Mouse (Mus musculus) bone marrow macrophage, adult 2 months (primary cell): Measurements from ENCODE around the gene Rab33a. TPM values are rescaled to one million over a fixed set of nuclear protein-coding genes. Genes with fewer than 3 reads are reported as not detected.

Experiments
- H3K27ac ChIP-seq: 2 replicates; pipeline ENCODE4 v1.5.1; 2012; ENCODE audit warnings: low read depth, low read length; ENCODE audit not compliant: insufficient read depth
- H3K4me1 ChIP-seq: 2 replicates; pipeline ENCODE4 v1.6.1; 2012; ENCODE audit warnings: low read length; ENCODE audit not compliant: control insufficient read depth, insufficient read depth
- H3K4me3 ChIP-seq: 2 replicates; pipeline ENCODE4 v1.5.1; 2012; ENCODE audit warnings: mild to moderate bottlenecking, low read length, moderate library complexity; ENCODE audit not compliant: insufficient read depth
- CTCF ChIP-seq: IDR thresholded peaks from 2 replicates; pipeline ENCODE4 v1.5.1; 2012; ENCODE audit warnings: low read depth, mild to moderate bottlenecking, low read length, moderate library complexity
- POLR2A ChIP-seq: IDR thresholded peaks from 2 replicates; pipeline ENCODE4 v1.6.1; 2012; ENCODE audit warnings: mild to moderate bottlenecking, low read depth, low read length, borderline replicate concordance
- polyA plus RNA-seq: library from polyadenylated mRNA; stranded (reverse); fragments of >200 nt; gene quantifications from 2 replicates; pipeline ENCODE4 v1.2.4, GENCODE M21; 2012; ENCODE audit not compliant: missing spikeins, insufficient read depth, insufficient read length

Rab33a gene
- polyA plus RNA-seq = not detected in 2 replicates

DNA sequence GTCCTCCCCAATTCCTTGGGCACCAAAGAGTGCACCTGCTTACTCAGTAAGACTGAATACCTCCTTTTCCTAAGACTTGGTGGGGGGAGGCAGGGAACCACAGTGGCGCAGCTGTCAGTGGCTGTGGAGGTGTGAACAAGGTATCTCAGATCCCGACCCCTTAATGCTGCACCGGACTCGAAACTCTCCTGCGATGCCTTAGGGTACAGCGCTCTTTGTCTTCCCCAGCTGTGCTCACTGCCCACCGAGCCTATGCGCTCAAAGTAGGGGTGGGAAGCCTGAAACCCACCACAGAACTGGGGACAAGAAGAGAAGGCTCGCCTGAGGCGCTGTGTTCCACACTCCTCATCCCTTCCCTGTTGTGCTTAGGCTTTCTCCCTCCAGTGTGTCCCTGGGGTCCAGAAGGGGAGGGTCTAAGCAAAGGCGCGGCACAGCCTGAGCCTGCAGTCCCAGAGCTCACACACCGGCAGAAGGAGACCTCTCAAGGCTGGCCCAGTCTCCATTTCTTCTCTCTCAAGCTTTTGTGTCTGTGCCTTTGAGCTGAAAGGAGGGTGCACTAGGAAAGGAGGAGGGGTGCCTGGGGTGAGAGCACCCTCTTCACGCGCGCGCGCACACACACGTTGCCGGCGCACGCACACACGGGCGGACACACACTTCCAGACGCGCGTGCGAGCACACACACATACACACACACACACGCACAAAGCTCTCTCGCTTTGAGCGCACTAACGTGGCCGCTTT, at the start of gene Rab33a:
TSS of gene Rab33a (plus strand) at position 478 of the 741 bp plus-strand sequence.
- TF ChIP-seq CTCF = no peak
- Histone ChIP-seq H3K27ac (no peak within 1 kb of the TSS), H3K4me3 (no peak within 1 kb of the TSS)

DNA sequence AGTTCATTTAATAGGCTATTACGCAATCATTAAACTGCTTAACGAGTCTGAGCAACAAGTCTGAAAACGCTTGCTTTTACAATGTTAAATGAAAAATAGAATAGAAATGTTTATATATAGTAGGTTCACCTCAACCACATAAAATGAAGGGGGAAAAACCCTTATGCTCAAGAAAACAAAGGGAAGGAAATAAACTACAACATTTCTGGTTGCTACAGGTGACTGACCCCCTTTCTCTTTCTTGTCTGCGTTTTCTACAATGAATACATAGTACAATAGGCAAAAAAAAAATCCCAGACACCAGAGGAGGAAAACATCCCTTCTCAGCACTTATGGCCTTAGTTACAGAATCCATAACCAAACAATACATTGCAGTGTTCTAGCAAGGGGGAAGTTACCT, 38.0 kb upstream of the Rab33a start:
- Histone ChIP-seq H3K4me1 (peaks cover 9% of the 10 kb centered on the region), H3K27ac (no peak overlapping the region), H3K4me3 (no peak overlapping the region)
- TF ChIP-seq CTCF (no peak), POLR2A (no peak)

More for the DNA sequence above, at the start of gene Rab33a:
- H3K4me1 ChIP-seq = peaks cover 32% of the 10 kb centered on the region

- H3K27ac ChIP-seq = no peak overlapping the region
- TF ChIP-seq POLR2A (no peak), CTCF (no peak)
- H3K4me1 ChIP-seq = peaks cover 9% of the 10 kb centered on the region
- no peak overlapping the region for H3K4me3 ChIP-seq
Measured at GRCm38 (mm10) chrX:48481687-48482086, 37.4 kb upstream of the Rab33a start.

DNA sequence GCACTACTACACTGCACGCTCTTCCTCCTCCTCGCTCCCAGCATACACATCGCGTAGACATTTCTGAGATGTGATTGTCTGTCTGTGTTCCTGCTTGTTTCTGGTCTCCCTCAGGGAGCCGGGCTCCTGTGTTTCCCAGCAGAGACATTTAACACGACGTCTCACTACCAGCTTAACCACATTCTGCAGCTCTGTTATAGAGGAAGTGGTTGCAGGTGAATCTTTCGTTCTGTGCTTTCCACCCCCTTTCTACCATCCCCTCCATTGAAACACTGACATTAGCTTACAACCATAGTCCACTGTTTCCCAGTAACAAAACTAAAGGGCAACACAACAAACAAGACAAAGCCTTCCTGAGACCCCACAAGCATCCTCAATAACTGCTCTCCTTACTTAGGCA, 25.3 kb upstream of the Rab33a start:
- TF ChIP-seq CTCF = no peak
- no peak for TF ChIP-seq POLR2A
- Histone ChIP-seq H3K4me1 (peaks cover 12% of the 10 kb centered on the region), H3K27ac (no peak overlapping the region), H3K4me3 (no peak overlapping the region)

- peak within 1 kb of the TSS; percentile 79 for H3K4me3 ChIP-seq
- TF ChIP-seq CTCF (no peak), POLR2A (no peak)
- peak within 1 kb of the TSS; percentile 35; the same call in 1 of the 2 replicates for H3K27ac ChIP-seq
- H3K4me1 ChIP-seq = peaks cover 4% of the 10 kb centered on the region; the same call in 1 of the 2 replicates
Measured at GRCm38 (mm10) chrX:48513166-48513807, 5.8 kb upstream of the Rab33a start, which contains the start of gene Aifm1. TSS of gene Aifm1 (minus strand) at chrX:48513563.

- 0 out of 2 replicates have a peak overlapping the region, but pooled peaks have one; percentile 15 for H3K27ac ChIP-seq
Measured at GRCm38 (mm10) chrX:48513824-48514223, 5.3 kb upstream of the Rab33a start.

DNA sequence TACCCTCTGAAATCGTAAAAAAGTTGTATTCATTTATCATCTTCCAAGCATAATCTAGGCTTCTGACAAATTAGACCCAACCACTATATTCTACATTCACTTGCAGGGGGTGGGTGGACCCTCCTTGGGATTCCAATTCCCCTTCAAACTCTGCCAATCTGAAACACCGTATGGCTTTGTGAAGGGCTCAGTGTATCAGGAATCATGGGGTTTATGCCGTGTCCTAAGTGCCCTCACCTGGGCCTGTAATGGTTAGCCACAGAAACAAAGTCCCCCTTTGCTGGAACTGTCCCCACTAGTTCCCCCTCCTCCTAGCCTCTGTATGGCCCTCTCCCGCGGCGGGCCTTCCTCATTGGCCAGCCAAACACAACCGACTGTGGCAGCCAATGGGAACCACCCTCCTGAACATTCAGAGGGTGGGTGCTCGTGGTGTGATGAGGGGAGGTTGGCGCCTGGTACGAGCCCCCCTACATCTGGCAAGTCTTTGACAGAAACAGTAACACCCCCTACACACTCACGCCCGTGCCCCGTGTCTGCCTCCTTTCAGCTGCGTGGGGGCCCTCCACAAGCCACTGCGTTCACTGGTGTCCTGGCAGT, 776 bp upstream of the Rab33a start:
- Histone ChIP-seq H3K4me3 (no peak overlapping the region), H3K27ac (no peak overlapping the region), H3K4me1 (peaks cover 30% of the 10 kb centered on the region)
- TF ChIP-seq CTCF (no peak), POLR2A (no peak)

More at GRCm38 (mm10) chrX:48513824-48514223, 5.3 kb upstream of the Rab33a start:
- Histone ChIP-seq H3K4me3 (peak overlapping the region; percentile 63), H3K4me1 (peaks cover 4% of the 10 kb centered on the region; the same call in 1 of the 2 replicates)
- TF ChIP-seq CTCF (no peak), POLR2A (no peak)

- Histone ChIP-seq H3K27ac (no peak overlapping the region), H3K4me1 (peaks cover 36% of the 10 kb centered on the region), H3K4me3 (no peak overlapping the region)
- TF ChIP-seq POLR2A (no peak), CTCF (no peak)
Measured at GRCm38 (mm10) chrX:48519549-48520085, 532 bp downstream of the Rab33a start.

- Histone ChIP-seq H3K4me1 (peaks cover 47% of the 10 kb centered on the region), H3K4me3 (no peak overlapping the region), H3K27ac (peak overlapping the region; percentile 35)
- no peak for TF ChIP-seq CTCF
- no peak for TF ChIP-seq POLR2A
Measured at GRCm38 (mm10) chrX:48521651-48522050, 2.6 kb downstream of the Rab33a start.

- H3K27ac ChIP-seq = peak overlapping the region; percentile 56
- TF ChIP-seq POLR2A (no peak), CTCF (no peak)
- H3K4me1 ChIP-seq = peaks cover 50% of the 10 kb centered on the region
- no peak overlapping the region for H3K4me3 ChIP-seq
Measured at GRCm38 (mm10) chrX:48523512-48523911, 4.4 kb downstream of the Rab33a start.
